Mouse (Mus musculus) megakaryocyte, embryonic 14.5 days (primary cell): ENCODE measurements at regions not wholly inside any gene's neighbourhood (a gene's known extent, or its start where the extent isn't known, plus 50 kb on each side); places are given as distances from the start of the nearest gene placed in this dataset.

Experiments used
- FLI1 ChIP-seq: IDR thresholded peaks from 2 replicates; pipeline ENCODE4 v1.6.1; 2012; ENCODE audit warnings: low read length, inconsistent platforms, mixed read lengths
- GATA1 ChIP-seq: IDR thresholded peaks from 3 replicates; pipeline ENCODE4 v1.6.1; 2012; ENCODE audit warnings: mixed read lengths, low read length, inconsistent platforms, borderline replicate concordance

DNA sequence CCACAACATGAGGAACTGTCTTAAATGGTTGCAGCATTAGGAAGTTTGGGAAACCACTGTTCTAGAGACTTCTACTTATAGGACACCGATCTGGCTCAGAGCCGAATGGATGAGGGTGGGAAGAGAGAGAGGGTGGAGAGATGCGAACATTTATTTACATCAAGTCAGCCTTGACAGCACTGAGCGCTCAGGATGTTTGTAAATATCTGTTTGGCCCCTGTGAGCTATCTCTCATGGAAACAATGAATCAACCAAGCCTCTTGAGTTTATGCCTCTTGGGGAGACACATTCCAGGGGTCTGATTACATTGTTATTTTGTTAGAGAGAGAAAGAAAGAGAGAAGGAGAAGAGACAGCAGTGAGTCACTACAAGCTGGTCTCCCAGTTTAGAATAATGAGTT is 192.1 kb upstream of the Tbx3 start:
- no peak for TF ChIP-seq GATA1
- TF ChIP-seq FLI1 = no peak
